Mouse (Mus musculus): ENCODE measurements around the gene Myb. TPM values are rescaled to one million over a fixed set of nuclear protein-coding genes. Genes with fewer than 3 reads are reported as not detected.

Myb gene
- 19.9 to 28.8 TPM (median 22.1 TPM) in 4 replicates for total RNA-seq (2023)

GRCm38 (mm10) chr10:21160537-21161358 lies at the start of gene Myb:
Myb (minus strand) TSS chr10:21160984.

Other genes with a start within 250 kb of the Myb start
- gene Ahi1, start 208.4 kb downstream of the Myb start, total RNA-seq (2023) = 18.1 to 22.1 TPM (median 20.5 TPM) in 4 replicates
- 88.2 to 98.9 TPM (median 94.7 TPM) in 4 replicates for gene Hbs1l, start 135.0 kb upstream of the Myb start, total RNA-seq (2023)
- gene Aldh8a1, start 216.3 kb upstream of the Myb start, total RNA-seq (2023) = not detected in 4 replicates

Data from B cell, adult 62 days (primary cell).